Mouse (Mus musculus): Measurements from ENCODE around the gene Ces1g. TPM values are rescaled to one million over a fixed set of nuclear protein-coding genes. Genes with fewer than 3 reads are reported as not detected.

The Ces1g gene
- polyA plus RNA-seq (2015; fragmentation: Nextera tagmentation; extraction: Ambion mirVana) = not detected in 2 replicates

DNA sequence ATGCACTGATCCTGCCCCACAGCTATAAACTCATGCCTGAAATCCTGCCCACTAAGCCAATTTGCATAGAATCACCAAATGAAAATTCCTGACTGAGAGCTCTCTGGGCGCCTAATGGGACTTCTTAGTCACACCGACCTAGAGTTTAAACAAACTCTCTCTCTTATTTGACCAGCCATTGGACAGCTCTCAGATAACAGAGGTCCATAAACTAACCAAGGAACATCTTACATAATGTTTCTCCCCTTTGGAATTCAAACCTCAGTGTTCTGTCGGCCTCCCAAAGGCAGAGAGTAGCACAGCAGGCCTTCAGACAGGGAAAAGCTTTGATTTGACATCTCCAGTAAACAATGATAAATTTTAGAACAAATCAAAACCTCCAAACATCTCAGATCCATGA, at the start of gene Ces1g:
Gene Ces1g, minus strand, starts transcription at position 102 of the 400 bp plus-strand sequence.
- WGBS = 69% methylated on average over 3 of the region's 3 CpGs
- Histone ChIP-seq H3K4me2 (ENCODE audit: low read length) (no peak within 1 kb of the TSS), H3K27me3 (replicated peaks; ENCODE audit: control insufficient read depth, insufficient read depth, low read length) (no peaks in the 10 kb centered on the region), H3K9me3 (ENCODE audit: control insufficient read depth, low read length) (no peaks in the 10 kb centered on the region), H3K27ac (ENCODE audit: low read depth, low read length) (no peak within 1 kb of the TSS), H3K36me3 (ENCODE audit: control insufficient read depth, insufficient read depth, low read length) (no peaks in the 10 kb centered on the region), H3K9ac (ENCODE audit: low read depth, low read length) (no peak within 1 kb of the TSS), H3K4me1 (ENCODE audit: control insufficient read depth, insufficient read depth, low read depth, low read length) (no peaks in the 10 kb centered on the region), H3K4me3 (ENCODE audit: low read length) (no peak within 1 kb of the TSS)
- ATAC-seq = no peak

DNA sequence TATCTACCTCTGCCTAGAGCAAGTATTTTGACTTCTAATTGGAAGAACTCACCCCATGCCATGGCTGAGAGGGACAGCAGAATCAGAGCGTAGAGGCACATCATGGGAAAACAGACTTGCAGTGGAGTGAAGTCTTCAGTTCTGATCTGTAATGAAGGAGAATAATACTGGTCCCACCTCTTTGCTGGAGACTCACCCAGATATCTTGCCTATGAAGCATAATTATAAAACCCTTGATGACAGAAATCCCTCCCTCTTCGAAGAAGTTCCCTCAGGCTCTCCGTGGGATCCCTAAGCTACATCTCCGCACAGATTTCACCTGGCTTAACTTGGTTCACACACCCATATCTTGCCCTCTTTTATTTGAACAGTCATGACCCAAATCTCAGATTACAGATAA, 42.5 kb upstream of the Ces1g start, which contains the start of gene Ces1h:
Gene Ces1h, minus strand, starts transcription at position 101 of the 400 bp plus-strand sequence.
- no peak within 1 kb of the TSS for H3K27ac ChIP-seq (ENCODE audit: low read depth, low read length)
- no peak within 1 kb of the TSS for H3K4me2 ChIP-seq (ENCODE audit: low read length)
- no peak within 1 kb of the TSS for H3K9ac ChIP-seq (ENCODE audit: low read depth, low read length)
- no peaks in the 10 kb centered on the region for H3K36me3 ChIP-seq (ENCODE audit: control insufficient read depth, insufficient read depth, low read length)
- 89% methylated on average over 4 of the region's 4 CpGs for WGBS
- ATAC-seq = no peak
- no peaks in the 10 kb centered on the region for H3K4me1 ChIP-seq (ENCODE audit: control insufficient read depth, insufficient read depth, low read depth, low read length)
- no peaks in the 10 kb centered on the region for H3K27me3 ChIP-seq (replicated peaks; ENCODE audit: control insufficient read depth, insufficient read depth, low read length)
- H3K4me3 ChIP-seq (ENCODE audit: low read length) = no peak within 1 kb of the TSS
- no peaks in the 10 kb centered on the region for H3K9me3 ChIP-seq (ENCODE audit: control insufficient read depth, low read length)

GRCm38 (mm10) chr8:93369481-93369880, 32.4 kb upstream of the Ces1g start:
- no peak for ATAC-seq
- Histone ChIP-seq H3K9me3 (ENCODE audit: control insufficient read depth, low read length) (no peaks in the 10 kb centered on the region), H3K4me3 (ENCODE audit: low read length) (no peak overlapping the region), H3K27me3 (replicated peaks; ENCODE audit: control insufficient read depth, insufficient read depth, low read length) (no peaks in the 10 kb centered on the region), H3K4me1 (ENCODE audit: control insufficient read depth, insufficient read depth, low read depth, low read length) (no peaks in the 10 kb centered on the region), H3K36me3 (ENCODE audit: control insufficient read depth, insufficient read depth, low read length) (no peaks in the 10 kb centered on the region), H3K9ac (ENCODE audit: low read depth, low read length) (no peak overlapping the region), H3K4me2 (ENCODE audit: low read length) (no peak overlapping the region), H3K27ac (ENCODE audit: low read depth, low read length) (no peak overlapping the region)
- 22% methylated on average over 2 of the region's 2 CpGs for WGBS

- Histone ChIP-seq H3K4me3 (ENCODE audit: low read length) (no peak overlapping the region), H3K27ac (ENCODE audit: low read depth, low read length) (no peak overlapping the region), H3K4me2 (ENCODE audit: low read length) (no peak overlapping the region), H3K9ac (ENCODE audit: low read depth, low read length) (no peak overlapping the region), H3K27me3 (replicated peaks; ENCODE audit: control insufficient read depth, insufficient read depth, low read length) (no peaks in the 10 kb centered on the region), H3K36me3 (ENCODE audit: control insufficient read depth, insufficient read depth, low read length) (no peaks in the 10 kb centered on the region), H3K4me1 (ENCODE audit: control insufficient read depth, insufficient read depth, low read depth, low read length) (no peaks in the 10 kb centered on the region), H3K9me3 (ENCODE audit: control insufficient read depth, low read length) (no peaks in the 10 kb centered on the region)
- no peak for ATAC-seq
These were observed 23.0 kb upstream of the Ces1g start for GRCm38 (mm10) chr8:93360113-93360512.

GRCm38 (mm10) chr8:93339531-93339930, 2.4 kb upstream of the Ces1g start:
- no peaks in the 10 kb centered on the region for H3K4me1 ChIP-seq (ENCODE audit: control insufficient read depth, insufficient read depth, low read depth, low read length)
- no peaks in the 10 kb centered on the region for H3K9me3 ChIP-seq (ENCODE audit: control insufficient read depth, low read length)
- no peak overlapping the region for H3K4me3 ChIP-seq (ENCODE audit: low read length)
- no peak overlapping the region for H3K9ac ChIP-seq (ENCODE audit: low read depth, low read length)
- H3K27ac ChIP-seq (ENCODE audit: low read depth, low read length) = no peak overlapping the region
- no peak overlapping the region for H3K4me2 ChIP-seq (ENCODE audit: low read length)
- 96% methylated on average over 2 of the region's 2 CpGs for WGBS
- no peaks in the 10 kb centered on the region for H3K36me3 ChIP-seq (ENCODE audit: control insufficient read depth, insufficient read depth, low read length)
- ATAC-seq = no peak
- no peaks in the 10 kb centered on the region for H3K27me3 ChIP-seq (replicated peaks; ENCODE audit: control insufficient read depth, insufficient read depth, low read length)

DNA sequence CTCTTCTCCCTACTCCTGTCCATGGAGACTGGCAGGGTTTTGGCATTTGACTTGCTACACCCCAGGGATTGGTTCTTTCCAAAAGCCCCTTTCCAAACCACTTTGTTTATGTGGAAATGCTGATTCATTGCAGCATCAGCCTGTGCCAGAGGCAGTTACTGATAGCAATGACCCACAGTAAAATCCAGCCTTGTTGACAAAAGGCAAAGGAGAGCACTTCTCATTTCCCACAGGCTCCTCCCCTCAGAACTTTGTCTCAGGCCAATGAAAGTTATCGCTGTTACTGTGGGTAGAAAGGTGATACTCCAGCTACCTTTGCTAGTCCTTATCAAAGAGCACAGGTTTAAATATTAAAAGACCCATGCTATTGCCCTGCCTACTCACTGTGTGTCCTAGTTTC, 4.4 kb downstream of the Ces1g start:
- Histone ChIP-seq H3K4me3 (ENCODE audit: low read length) (no peak overlapping the region), H3K9ac (ENCODE audit: low read depth, low read length) (no peak overlapping the region), H3K9me3 (ENCODE audit: control insufficient read depth, low read length) (no peaks in the 10 kb centered on the region), H3K27ac (ENCODE audit: low read depth, low read length) (no peak overlapping the region), H3K4me2 (ENCODE audit: low read length) (no peak overlapping the region), H3K27me3 (replicated peaks; ENCODE audit: control insufficient read depth, insufficient read depth, low read length) (no peaks in the 10 kb centered on the region), H3K4me1 (ENCODE audit: control insufficient read depth, insufficient read depth, low read depth, low read length) (no peaks in the 10 kb centered on the region), H3K36me3 (ENCODE audit: control insufficient read depth, insufficient read depth, low read length) (no peaks in the 10 kb centered on the region)
- no peak for ATAC-seq
- 63% methylated on average over 1 of the region's 1 CpGs for WGBS

DNA sequence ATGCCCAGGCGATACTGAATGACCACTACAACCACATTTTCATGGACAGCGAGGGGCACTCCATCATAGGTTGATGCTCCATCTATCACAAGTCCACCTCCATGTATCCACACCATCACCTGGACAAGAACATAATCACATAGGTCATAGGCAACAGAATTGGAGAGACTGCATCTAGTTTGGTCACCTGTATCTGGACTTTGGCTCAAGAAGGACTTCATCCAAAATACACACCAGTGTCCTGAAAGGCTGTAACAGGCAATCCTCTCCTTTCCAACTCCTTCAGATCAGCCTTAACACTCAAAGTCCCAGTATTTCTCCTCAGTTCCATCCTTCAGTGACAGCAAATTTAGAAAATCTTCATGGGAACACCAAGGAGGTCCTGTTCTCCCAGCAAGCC, 6.0 kb downstream of the Ces1g start:
- Histone ChIP-seq H3K27me3 (replicated peaks; ENCODE audit: control insufficient read depth, insufficient read depth, low read length) (no peaks in the 10 kb centered on the region), H3K4me1 (ENCODE audit: control insufficient read depth, insufficient read depth, low read depth, low read length) (no peaks in the 10 kb centered on the region), H3K4me3 (ENCODE audit: low read length) (no peak overlapping the region), H3K27ac (ENCODE audit: low read depth, low read length) (no peak overlapping the region), H3K9me3 (ENCODE audit: control insufficient read depth, low read length) (no peaks in the 10 kb centered on the region), H3K9ac (ENCODE audit: low read depth, low read length) (no peak overlapping the region), H3K36me3 (ENCODE audit: control insufficient read depth, insufficient read depth, low read length) (no peaks in the 10 kb centered on the region), H3K4me2 (ENCODE audit: low read length) (no peak overlapping the region)
- no peak for ATAC-seq
- 94% methylated on average over 2 of the region's 2 CpGs for WGBS

- Histone ChIP-seq H3K27ac (ENCODE audit: low read depth, low read length) (no peak overlapping the region), H3K4me3 (ENCODE audit: low read length) (no peak overlapping the region), H3K36me3 (ENCODE audit: control insufficient read depth, insufficient read depth, low read length) (no peaks in the 10 kb centered on the region), H3K4me1 (ENCODE audit: control insufficient read depth, insufficient read depth, low read depth, low read length) (no peaks in the 10 kb centered on the region), H3K9ac (ENCODE audit: low read depth, low read length) (no peak overlapping the region), H3K9me3 (ENCODE audit: control insufficient read depth, low read length) (no peaks in the 10 kb centered on the region), H3K4me2 (ENCODE audit: low read length) (no peak overlapping the region), H3K27me3 (replicated peaks; ENCODE audit: control insufficient read depth, insufficient read depth, low read length) (no peaks in the 10 kb centered on the region)
- ATAC-seq = no peak
- WGBS = 87% methylated on average over 2 of the region's 2 CpGs
These were observed 12.0 kb downstream of the Ces1g start for GRCm38 (mm10) chr8:93325123-93325522.

DNA sequence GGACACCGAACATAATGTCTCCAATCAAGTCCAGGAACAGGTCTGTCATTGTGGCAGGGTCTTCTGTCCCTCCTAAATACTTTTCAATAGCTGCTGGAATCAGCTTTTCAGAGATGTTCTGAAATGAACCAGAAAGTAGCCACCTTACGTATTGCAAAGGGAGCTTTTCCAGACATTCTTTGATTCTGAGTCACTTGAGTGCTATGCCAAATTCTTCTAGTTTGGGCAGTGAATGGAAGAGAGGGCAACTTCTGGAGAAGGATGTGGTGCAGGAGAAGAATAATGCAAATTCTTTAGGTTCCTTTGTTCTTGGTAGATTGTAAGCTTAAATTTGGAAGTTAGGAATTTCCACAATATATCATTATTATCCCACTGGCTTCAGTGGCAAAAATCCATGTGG, 20.1 kb downstream of the Ces1g start:
- no peaks in the 10 kb centered on the region for H3K36me3 ChIP-seq (ENCODE audit: control insufficient read depth, insufficient read depth, low read length)
- H3K4me3 ChIP-seq (ENCODE audit: low read length) = no peak overlapping the region
- 87% methylated on average over 2 of the region's 2 CpGs for WGBS
- H3K4me2 ChIP-seq (ENCODE audit: low read length) = no peak overlapping the region
- no peaks in the 10 kb centered on the region for H3K4me1 ChIP-seq (ENCODE audit: control insufficient read depth, insufficient read depth, low read depth, low read length)
- H3K27me3 ChIP-seq (replicated peaks; ENCODE audit: control insufficient read depth, insufficient read depth, low read length) = no peaks in the 10 kb centered on the region
- ATAC-seq = no peak
- H3K9me3 ChIP-seq (ENCODE audit: control insufficient read depth, low read length) = no peaks in the 10 kb centered on the region
- no peak overlapping the region for H3K27ac ChIP-seq (ENCODE audit: low read depth, low read length)
- no peak overlapping the region for H3K9ac ChIP-seq (ENCODE audit: low read depth, low read length)

DNA sequence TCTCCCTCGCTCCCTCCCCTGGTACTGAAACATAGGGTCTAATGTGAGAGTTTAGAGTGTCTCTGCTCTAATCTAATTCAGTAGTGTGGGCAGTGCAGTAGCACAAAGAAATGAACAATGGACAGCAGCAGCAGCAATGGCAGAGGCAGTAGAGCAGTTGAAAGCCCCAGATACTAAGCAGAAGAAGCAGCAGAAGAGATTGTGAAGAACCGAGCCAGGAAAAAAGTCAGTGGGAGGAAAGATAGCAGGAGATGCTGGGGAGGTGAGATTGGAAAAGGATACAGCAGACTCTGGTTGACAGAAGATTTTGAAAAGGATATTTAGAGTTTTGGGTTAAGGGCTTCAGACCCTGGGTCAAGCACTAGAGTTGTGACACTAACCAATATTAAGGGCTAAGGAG, 21.6 kb downstream of the Ces1g start:
- 82% methylated on average over 2 of the region's 2 CpGs for WGBS
- Histone ChIP-seq H3K36me3 (ENCODE audit: control insufficient read depth, insufficient read depth, low read length) (no peaks in the 10 kb centered on the region), H3K9ac (ENCODE audit: low read depth, low read length) (no peak overlapping the region), H3K27ac (ENCODE audit: low read depth, low read length) (no peak overlapping the region), H3K4me3 (ENCODE audit: low read length) (no peak overlapping the region), H3K9me3 (ENCODE audit: control insufficient read depth, low read length) (no peaks in the 10 kb centered on the region), H3K4me1 (ENCODE audit: control insufficient read depth, insufficient read depth, low read depth, low read length) (no peaks in the 10 kb centered on the region), H3K27me3 (replicated peaks; ENCODE audit: control insufficient read depth, insufficient read depth, low read length) (no peaks in the 10 kb centered on the region), H3K4me2 (ENCODE audit: low read length) (no peak overlapping the region)
- no peak for ATAC-seq
